Mouse (Mus musculus): Measurements from ENCODE around the gene Wnt5b.

Wnt5b gene

GRCm38 (mm10) chr6:119485486-119485885 lies 58.7 kb downstream of the Wnt5b start:
- no peak for DNase-seq (ENCODE audit: low spot score in 2 of 2)

GRCm38 (mm10) chr6:119482958-119483600 lies 61.1 kb downstream of the Wnt5b start:
- DNase-seq (ENCODE audit: low spot score in 2 of 2) = no peak

GRCm38 (mm10) chr6:119481741-119482390 lies 62.3 kb downstream of the Wnt5b start:
- peak in 1 of 2 experiments; percentile 32 for DNase-seq (ENCODE audit: low spot score in 2 of 2)

- DNase-seq (ENCODE audit: low spot score in 2 of 2) = peak; percentile 27 to 83
These were observed 63.3 kb downstream of the Wnt5b start for GRCm38 (mm10) chr6:119480706-119481331.

DNA sequence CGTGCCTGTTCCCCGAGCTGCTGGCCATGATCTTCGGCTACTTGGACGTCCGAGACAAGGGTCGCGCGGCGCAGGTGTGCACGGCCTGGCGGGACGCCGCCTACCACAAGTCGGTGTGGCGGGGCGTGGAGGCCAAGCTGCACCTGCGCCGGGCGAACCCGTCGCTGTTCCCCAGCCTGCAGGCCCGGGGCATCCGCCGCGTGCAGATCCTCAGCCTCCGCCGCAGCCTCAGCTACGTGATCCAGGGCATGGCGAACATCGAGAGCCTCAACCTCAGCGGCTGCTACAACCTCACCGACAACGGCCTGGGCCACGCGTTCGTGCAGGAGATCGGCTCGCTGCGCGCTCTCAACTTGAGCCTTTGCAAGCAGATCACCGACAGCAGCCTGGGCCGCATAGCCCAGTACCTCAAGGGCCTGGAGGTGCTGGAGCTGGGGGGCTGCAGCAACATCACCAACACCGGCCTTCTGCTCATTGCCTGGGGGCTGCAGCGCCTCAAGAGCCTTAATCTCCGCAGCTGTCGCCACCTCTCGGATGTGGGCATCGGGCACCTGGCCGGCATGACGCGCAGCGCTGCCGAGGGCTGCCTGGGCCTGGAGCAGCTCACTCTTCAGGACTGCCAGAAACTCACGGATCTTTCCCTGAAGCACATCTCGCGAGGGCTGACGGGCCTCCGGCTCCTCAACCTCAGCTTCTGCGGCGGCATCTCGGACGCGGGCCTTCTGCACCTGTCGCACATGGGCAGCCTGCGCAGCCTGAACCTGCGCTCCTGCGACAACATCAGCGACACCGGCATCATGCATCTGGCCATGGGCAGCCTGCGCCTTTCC lies 64.1 kb downstream of the Wnt5b start:
- DNase-seq (ENCODE audit: low spot score in 2 of 2) = peak; percentile 58 to 86

DNA sequence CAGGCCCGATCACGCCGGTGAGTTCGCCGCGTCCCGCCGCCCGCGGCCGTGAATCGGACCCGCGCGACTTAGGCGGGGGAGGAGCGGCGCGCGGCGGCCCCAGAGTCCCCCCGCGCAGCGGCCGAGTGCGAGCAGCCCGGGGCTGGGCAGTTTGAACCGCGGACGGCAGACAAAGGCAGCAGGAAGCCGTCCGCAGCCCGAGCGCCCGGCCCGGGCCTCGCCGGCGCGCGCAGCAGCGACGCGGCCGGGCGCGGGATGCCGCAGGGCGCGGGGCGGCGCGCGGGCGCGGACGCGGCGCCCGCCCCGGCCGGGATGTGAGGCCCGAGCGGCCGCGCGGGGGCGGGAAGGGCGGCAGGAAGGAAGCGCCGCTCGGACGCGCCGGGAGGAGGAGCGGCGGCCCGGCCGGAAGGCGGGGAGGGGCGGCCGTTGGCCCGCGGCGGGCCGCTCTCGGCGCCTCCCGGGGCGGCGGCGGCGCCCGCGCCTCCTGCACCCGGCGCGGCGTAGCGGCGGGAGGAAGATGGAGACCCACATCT lies 64.7 kb downstream of the Wnt5b start, which contains the start of gene Fbxl14:
Gene Fbxl14, plus strand, starts transcription at position 326 of the 533 bp plus-strand sequence.
- DNase-seq (ENCODE audit: low spot score in 2 of 2) = peak in 1 of 2 experiments; percentile 54

DNA sequence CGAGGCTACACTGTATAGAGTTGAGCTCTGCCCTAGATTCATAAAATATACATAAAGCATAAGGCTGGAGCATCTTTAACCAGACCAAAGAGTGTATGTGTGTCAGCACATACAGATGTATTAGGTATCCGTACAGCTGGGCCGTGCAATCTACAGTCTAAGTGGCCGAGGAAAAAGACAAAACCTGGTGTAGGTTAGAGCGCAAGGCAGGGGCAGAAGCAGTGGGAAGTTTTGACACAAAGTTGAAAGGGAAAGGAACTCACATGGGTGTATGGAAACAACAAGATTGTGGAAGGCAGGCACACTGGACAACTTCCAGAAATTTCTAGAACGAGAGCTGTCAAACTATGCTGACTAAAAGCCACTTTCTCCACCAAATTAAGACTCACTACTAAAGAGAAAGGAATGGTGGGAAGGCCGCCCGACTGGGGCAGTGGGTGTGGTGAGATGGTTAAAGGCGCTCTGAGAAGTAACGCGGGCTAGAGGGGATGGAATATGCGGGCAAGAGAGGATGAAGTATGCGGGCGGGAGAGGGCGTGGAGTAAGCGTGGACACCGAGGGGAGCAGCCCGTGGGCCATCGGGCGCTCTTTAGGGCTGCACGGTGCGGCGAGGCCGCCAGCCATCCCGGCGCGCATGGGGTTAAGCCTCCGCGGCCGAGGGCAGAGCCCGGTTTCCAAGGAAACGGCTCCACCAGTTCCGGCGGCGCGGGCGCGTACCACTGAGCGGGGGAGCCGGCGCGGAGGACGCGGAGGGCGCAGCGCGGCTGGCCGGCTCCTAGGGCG lies 65.4 kb downstream of the Wnt5b start:
- peak; percentile 84 to 93 for DNase-seq (ENCODE audit: low spot score in 2 of 2)

DNA sequence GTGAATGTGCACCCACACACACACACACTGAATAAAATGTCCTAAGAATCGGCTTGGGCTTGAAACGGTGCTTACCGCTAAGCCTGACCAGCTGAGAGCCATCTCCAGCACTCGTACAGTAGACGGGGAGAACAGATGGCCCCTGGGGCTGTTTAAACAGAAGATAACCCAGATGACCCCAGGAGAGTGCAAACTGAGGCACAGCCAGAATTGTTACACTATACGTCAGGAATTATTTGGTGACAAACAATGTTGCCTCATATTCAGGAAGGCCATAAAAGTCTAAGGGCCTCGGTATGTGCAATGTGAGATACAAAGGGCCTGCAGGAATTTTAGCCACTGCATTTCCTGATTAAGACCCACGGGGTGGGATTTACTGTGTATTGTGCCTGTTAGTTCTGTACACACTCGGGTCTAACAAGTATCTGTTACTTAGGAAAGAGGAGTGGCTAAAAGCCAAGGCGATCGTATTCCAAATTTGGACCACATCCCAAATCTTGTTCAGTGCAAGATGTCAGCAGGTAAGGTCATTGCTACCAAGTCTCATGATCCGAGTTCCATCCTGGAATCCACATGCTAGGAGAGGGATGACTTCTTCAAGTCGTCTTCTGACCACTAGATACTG lies 66.3 kb downstream of the Wnt5b start:
- DNase-seq (ENCODE audit: low spot score in 2 of 2) = no peak

DNA sequence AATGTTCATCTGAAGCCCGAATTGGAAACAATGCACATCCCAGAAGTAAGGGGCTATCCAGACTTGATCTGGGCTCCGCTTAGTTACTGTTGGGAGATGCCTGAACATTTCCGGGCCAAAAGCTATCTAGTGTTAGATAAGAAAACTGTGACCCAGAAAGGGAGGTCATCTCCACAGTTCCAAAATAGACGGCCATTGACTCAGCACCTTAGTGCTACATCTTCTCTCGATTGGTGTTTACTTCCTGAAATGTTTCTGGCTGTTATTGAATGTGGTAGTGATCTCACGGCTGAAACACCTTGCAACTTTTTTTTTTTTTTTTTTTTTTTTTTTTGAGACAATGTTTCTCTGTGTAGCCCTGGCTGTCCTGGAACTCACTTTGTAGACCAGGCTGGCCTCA lies 68.2 kb downstream of the Wnt5b start:
- DNase-seq (ENCODE audit: low spot score in 2 of 2) = no peak

- DNase-seq (ENCODE audit: low spot score in 2 of 2) = no peak
These were observed 70.2 kb downstream of the Wnt5b start for GRCm38 (mm10) chr6:119473992-119474391.

GRCm38 (mm10) chr6:119473446-119473845 lies 70.7 kb downstream of the Wnt5b start:
- no peak for DNase-seq (ENCODE audit: low spot score in 2 of 2)

- DNase-seq (ENCODE audit: low spot score in 2 of 2) = no peak
These were observed 71.4 kb downstream of the Wnt5b start for GRCm38 (mm10) chr6:119472705-119473104.

- peak; percentile 45 to 86 for DNase-seq (ENCODE audit: low spot score in 2 of 2)
These were observed 72.0 kb downstream of the Wnt5b start for GRCm38 (mm10) chr6:119472135-119472534.

GRCm38 (mm10) chr6:119470777-119471176 lies 73.4 kb downstream of the Wnt5b start:
- DNase-seq (ENCODE audit: low spot score in 2 of 2) = no peak

GRCm38 (mm10) chr6:119467785-119468059 lies 76.4 kb downstream of the Wnt5b start:
- DNase-seq (ENCODE audit: low spot score in 2 of 2) = no peak

- DNase-seq (ENCODE audit: low spot score in 2 of 2) = no peak
These were observed 77.0 kb downstream of the Wnt5b start for GRCm38 (mm10) chr6:119466921-119467784.

GRCm38 (mm10) chr6:119466161-119466560 lies 78.0 kb downstream of the Wnt5b start:
- no peak for DNase-seq (ENCODE audit: low spot score in 2 of 2)

DNA sequence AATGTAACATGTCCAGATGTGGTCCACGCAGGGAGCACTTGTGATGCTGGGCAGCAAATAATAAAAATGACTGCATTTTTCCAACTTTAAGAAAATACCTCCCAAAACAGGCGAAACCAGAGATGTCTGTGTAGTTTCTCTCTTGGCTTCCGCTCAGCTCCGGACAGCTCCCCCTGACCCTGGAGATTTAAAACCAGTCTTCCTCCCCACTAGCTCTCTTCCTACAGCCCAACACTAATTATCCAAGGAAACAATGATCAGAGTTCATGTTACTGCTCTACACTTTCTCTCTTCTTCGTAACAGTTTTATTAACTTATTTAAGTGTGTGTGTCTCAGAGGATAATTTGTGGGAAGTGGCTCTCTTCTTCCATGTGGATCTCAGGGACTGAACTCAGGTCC lies 83.8 kb downstream of the Wnt5b start:
- DNase-seq (ENCODE audit: low spot score in 2 of 2) = no peak

GRCm38 (mm10) chr6:119459041-119459440 lies 85.1 kb downstream of the Wnt5b start:
- no peak for DNase-seq (ENCODE audit: low spot score in 2 of 2)

DNA sequence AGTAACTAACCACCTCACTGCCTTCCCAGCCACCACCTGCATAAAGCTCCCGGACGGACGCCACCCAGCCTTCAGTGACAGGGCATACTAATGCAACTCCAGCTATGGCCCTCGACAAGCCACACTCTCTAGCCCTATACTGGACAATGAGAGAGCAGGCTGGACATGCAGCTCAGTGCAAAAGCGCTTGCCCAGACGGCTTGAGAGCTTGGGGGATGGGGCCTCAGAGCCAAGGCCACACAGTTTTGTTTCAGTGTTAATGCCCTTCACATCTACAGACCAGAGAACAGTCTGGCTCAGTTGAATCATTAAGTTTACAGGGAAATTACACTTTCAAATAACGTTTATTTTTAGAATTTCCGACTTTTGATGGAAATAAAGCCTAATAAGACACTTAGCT lies 86.0 kb downstream of the Wnt5b start:
- no peak for DNase-seq (ENCODE audit: low spot score in 2 of 2)
